Mouse (Mus musculus): ENCODE results near the gene Arpin. TPM values are rescaled to one million over a fixed set of nuclear protein-coding genes. Genes with fewer than 3 reads are reported as not detected.

Arpin gene
- total and polyA plus RNA-seq, 3 experiments = not detected

- Histone ChIP-seq H3K36me3 (ENCODE audit: control insufficient read depth in 1 of 2, insufficient read depth in 2 of 2, low read length in 2 of 2) (peaks cover 0 to 23% of the 10 kb centered on the region in 2 experiments; a peak in 3 of 4 replicates), H3K27me3 (ENCODE audit: control insufficient read depth in 1 of 2, insufficient read depth in 2 of 2, low read length in 2 of 2) (no peaks in the 10 kb centered on the region), H3K4me3 (ENCODE audit: control insufficient read depth in 1 of 2, insufficient read depth in 1 of 2, low read depth in 2 of 2, low read length in 2 of 2) (no peak overlapping the region), H3K79me2 (ENCODE audit: control insufficient read depth, insufficient read depth, low read length, poor library complexity) (no peaks in the 10 kb centered on the region), H3K9ac (ENCODE audit: control insufficient read depth, low read depth, low read length, poor library complexity, severe bottlenecking) (no peak overlapping the region), H3K9me3 (replicated peaks; ENCODE audit: insufficient read depth, low read length) (no peaks in the 10 kb centered on the region), H3K4me1 (ENCODE audit: control insufficient read depth in 1 of 2, insufficient read depth in 2 of 2, low read length in 2 of 2) (peaks cover 19 to 24% of the 10 kb centered on the region in 2 experiments), H3K27ac (ENCODE audit: control insufficient read depth, low read depth, low read length) (no peak overlapping the region)
- TF ChIP-seq SMC3 (IDR thresholded peaks at IDR 0.05; ENCODE audit: low read depth, low read length) (no peak), ZNF384 (IDR thresholded peaks at IDR 0.05; ENCODE audit: low read depth, low read length) (no peak)
- no peak for DNase-seq (ENCODE audit: low read depth, low spot score)
Measured at GRCm38 (mm10) chr7:79907356-79907755, 27.8 kb downstream of the Arpin start.

- TF ChIP-seq NRF1 (IDR thresholded peaks at IDR 0.05; ENCODE audit: insufficient read depth, low read depth, low read length, poor library complexity, severe bottlenecking) (no peak), ZKSCAN1 (IDR thresholded peaks at IDR 0.05; ENCODE audit: low read depth, low read length) (no peak), TBP (IDR thresholded peaks at IDR 0.05; ENCODE audit: low read depth, low read length) (no peak), MXI1 (IDR thresholded peaks at IDR 0.05; ENCODE audit: low read depth, low read length) (no peak), JUND (IDR thresholded peaks at IDR 0.05; ENCODE audit: low read depth, low read length) (no peak), MEF2A (IDR thresholded peaks at IDR 0.05; ENCODE audit: extremely low read depth, insufficient replicate concordance, low read depth, low read length, poor library complexity, severe bottlenecking) (no peak), NELFE (IDR thresholded peaks at IDR 0.05; ENCODE audit: low read depth, low read length) (no peak), MAZ (IDR thresholded peaks at IDR 0.05; ENCODE audit: low read depth, low read length) (no peak), GATA1 (IDR thresholded peaks at IDR 0.05; ENCODE audit: low read depth, low read length) (no peak), KAT2A (conservative IDR thresholded peaks at IDR 0.05; ENCODE audit: low read depth, low read length) (no peak), HCFC1 (IDR thresholded peaks at IDR 0.05; ENCODE audit: low read depth, low read length) (no peak), SIN3A (IDR thresholded peaks at IDR 0.05; ENCODE audit: low read length) (no peak), POLR2AphosphoS2 (IDR thresholded peaks at IDR 0.05; ENCODE audit: low read length) (no peak)
- no peak overlapping the region for H3K9ac ChIP-seq (ENCODE audit: control insufficient read depth, low read depth, low read length, poor library complexity, severe bottlenecking)
Measured at GRCm38 (mm10) chr7:79906914-79907313, 28.2 kb downstream of the Arpin start.

GRCm38 (mm10) chr7:79905193-79905592, 30.0 kb downstream of the Arpin start:
- DNase-seq (ENCODE audit: low read depth, low spot score) = peak; percentile 51
- peaks cover 0 to 43% of the 10 kb centered on the region in 2 experiments; a peak in 3 of 4 replicates for H3K36me3 ChIP-seq (ENCODE audit: control insufficient read depth in 1 of 2, insufficient read depth in 2 of 2, low read length in 2 of 2)
- TF ChIP-seq MXI1 (IDR thresholded peaks at IDR 0.05; ENCODE audit: low read depth, low read length) = peak; percentile 38; the same call in 1 of the 2 replicates
- TF ChIP-seq TCF12 (IDR thresholded peaks at IDR 0.05; ENCODE audit: low read depth, low read length) = peak; percentile 54
- no peak for TF ChIP-seq JUND (IDR thresholded peaks at IDR 0.05; ENCODE audit: low read depth, low read length)
- TF ChIP-seq HCFC1 (IDR thresholded peaks at IDR 0.05; ENCODE audit: low read depth, low read length) = no peak
- peak; percentile 39; the same call in 1 of the 2 replicates for TF ChIP-seq ETS1 (IDR thresholded peaks at IDR 0.05; ENCODE audit: low read depth, low read length)
- TF ChIP-seq POLR2AphosphoS2 (IDR thresholded peaks at IDR 0.05; ENCODE audit: low read length) = no peak
- no peak for TF ChIP-seq RAD21 (IDR thresholded peaks at IDR 0.05; ENCODE audit: low read depth, low read length)
- no peak for TF ChIP-seq MEF2A (IDR thresholded peaks at IDR 0.05; ENCODE audit: extremely low read depth, insufficient replicate concordance, low read depth, low read length, poor library complexity, severe bottlenecking)
- peak; percentile 38 to 59; a peak in 3 of 4 replicates for TF ChIP-seq EP300 (IDR thresholded peaks at IDR 0.05; ENCODE audit: low read depth in 1 of 2, low read length in 2 of 2)
- TF ChIP-seq CHD2 (IDR thresholded peaks at IDR 0.05; ENCODE audit: low read length) = no peak
- no peak for TF ChIP-seq MYC (IDR thresholded peaks at IDR 0.05; ENCODE audit: low read depth, low read length)
- TF ChIP-seq ELF1 (IDR thresholded peaks at IDR 0.05; ENCODE audit: low read depth, low read length) = no peak
- TF ChIP-seq ZMIZ1 (IDR thresholded peaks at IDR 0.05; ENCODE audit: low read depth, low read length) = no peak
- no peak for TF ChIP-seq POLR2AphosphoS5 (IDR thresholded peaks at IDR 0.05; ENCODE audit: borderline replicate concordance, low read depth, low read length)
- no peak for TF ChIP-seq GABPA (IDR thresholded peaks at IDR 0.05; ENCODE audit: low read depth, low read length)

More at GRCm38 (mm10) chr7:79906914-79907313, 28.2 kb downstream of the Arpin start:
- H3K27ac ChIP-seq (ENCODE audit: control insufficient read depth, low read depth, low read length) = no peak overlapping the region
- H3K4me1 ChIP-seq (ENCODE audit: control insufficient read depth in 1 of 2, insufficient read depth in 2 of 2, low read length in 2 of 2) = peaks cover 24 to 29% of the 10 kb centered on the region in 2 experiments
- H3K36me3 ChIP-seq (ENCODE audit: control insufficient read depth in 1 of 2, insufficient read depth in 2 of 2, low read length in 2 of 2) = peaks cover 0 to 28% of the 10 kb centered on the region in 2 experiments; a peak in 3 of 4 replicates
- no peaks in the 10 kb centered on the region for H3K9me3 ChIP-seq (replicated peaks; ENCODE audit: insufficient read depth, low read length)
- H3K79me2 ChIP-seq (ENCODE audit: control insufficient read depth, insufficient read depth, low read length, poor library complexity) = no peaks in the 10 kb centered on the region
- H3K4me3 ChIP-seq (ENCODE audit: control insufficient read depth in 1 of 2, insufficient read depth in 1 of 2, low read depth in 2 of 2, low read length in 2 of 2) = no peak overlapping the region
- no peaks in the 10 kb centered on the region for H3K27me3 ChIP-seq (ENCODE audit: control insufficient read depth in 1 of 2, insufficient read depth in 2 of 2, low read length in 2 of 2)
- no peak for DNase-seq (ENCODE audit: low read depth, low spot score)

More at GRCm38 (mm10) chr7:79905193-79905592, 30.0 kb downstream of the Arpin start:
- H3K4me1 ChIP-seq (ENCODE audit: control insufficient read depth in 1 of 2, insufficient read depth in 2 of 2, low read length in 2 of 2) = peaks cover 38 to 41% of the 10 kb centered on the region in 2 experiments
- no peak overlapping the region for H3K4me3 ChIP-seq (ENCODE audit: control insufficient read depth in 1 of 2, insufficient read depth in 1 of 2, low read depth in 2 of 2, low read length in 2 of 2)
- no peak overlapping the region for H3K9ac ChIP-seq (ENCODE audit: control insufficient read depth, low read depth, low read length, poor library complexity, severe bottlenecking)
- H3K9me3 ChIP-seq (replicated peaks; ENCODE audit: insufficient read depth, low read length) = no peaks in the 10 kb centered on the region
- H3K79me2 ChIP-seq (ENCODE audit: control insufficient read depth, insufficient read depth, low read length, poor library complexity) = no peaks in the 10 kb centered on the region
- 0 out of 2 replicates have a peak overlapping the region, but pooled peaks have one; percentile 9 for H3K27ac ChIP-seq (ENCODE audit: control insufficient read depth, low read depth, low read length)
- no peaks in the 10 kb centered on the region for H3K27me3 ChIP-seq (ENCODE audit: control insufficient read depth in 1 of 2, insufficient read depth in 2 of 2, low read length in 2 of 2)

Data from MEL (cell line).